Mouse (Mus musculus) brain, embryonic 14.5 days (tissue): Measurements from ENCODE around the gene Nlrp9b.
"Not testable (repeated sequence)": the region's sequence is repeated elsewhere in the genome, so short reads cannot be mapped to it uniquely, and the experiment has no call there.

Source experiments
- CTCF ChIP-seq: fragments of 200-500 bp; IDR thresholded peaks from 2 replicates; pipeline ENCODE4 v1.5.1; 2012; ENCODE audit warnings: inconsistent platforms, mild to moderate bottlenecking, moderate library complexity, borderline replicate concordance; ENCODE audit not compliant: insufficient read depth, insufficient read length; ENCODE audit errors: extremely low read depth
- POLR2A ChIP-seq: fragments of 200-500 bp; IDR thresholded peaks from 2 replicates; pipeline ENCODE4 v1.6.1; 2012; ENCODE audit warnings: mild to moderate bottlenecking, inconsistent platforms, borderline replicate concordance; ENCODE audit not compliant: poor library complexity, insufficient read depth, insufficient read length, severe bottlenecking; ENCODE audit errors: extremely low read depth

GRCm38 (mm10) chr7:20078118-20078517 is 86.9 kb downstream of the Nlrp9b start:
- TF ChIP-seq CTCF, POLR2A: not testable (repeated sequence)
